Mouse (Mus musculus) heart, adult 2 months (tissue): Measurements from ENCODE around the gene 4930407I10Rik.

Source experiments
- CTCF ChIP-seq: fragments of 200-600 bp; IDR thresholded peaks from 2 replicates; pipeline ENCODE4 v1.8.1; 2022; ENCODE audit warnings: antibody characterized with exemption, mild to moderate bottlenecking, moderate library complexity
- EP300 ChIP-seq: fragments of 200-500 bp; IDR thresholded peaks from 2 replicates; pipeline ENCODE4 v1.6.1; 2011; ENCODE audit warnings: low read depth, low read length, control low read depth; ENCODE audit not compliant: insufficient read depth
- POLR2A ChIP-seq: fragments of 200-500 bp; IDR thresholded peaks from 2 replicates; pipeline ENCODE4 v1.6.1; 2011; ENCODE audit warnings: mild to moderate bottlenecking, low read depth, low read length, control low read depth; ENCODE audit not compliant: insufficient read depth

DNA sequence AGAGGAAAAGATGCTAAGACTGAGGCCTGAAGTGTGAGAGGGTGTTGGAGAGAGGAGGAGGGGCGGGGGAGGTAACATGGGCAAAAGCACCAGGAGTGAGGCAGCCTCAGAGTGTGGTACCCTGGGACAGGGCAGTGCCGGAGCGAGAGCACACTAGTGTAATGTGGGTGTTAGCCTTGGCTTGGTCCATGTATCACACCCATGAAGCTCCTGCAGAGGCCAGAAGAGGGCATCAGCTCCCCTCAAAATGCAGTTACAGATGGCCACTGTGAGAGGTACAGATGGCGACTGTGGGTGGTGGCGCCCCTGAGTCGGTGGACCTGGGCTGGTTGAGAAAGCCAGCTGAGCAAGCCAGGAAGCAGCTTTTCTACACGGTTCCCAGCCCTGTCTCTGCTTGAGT lies 22.2 kb downstream of the 4930407I10Rik start:
- TF ChIP-seq POLR2A (no peak), CTCF (peak; percentile 43), EP300 (no peak)
